Mouse (Mus musculus) splenic B cell, adult 2 months (primary cell): ENCODE measurements at regions not wholly inside any gene's neighbourhood (a gene's known extent, or its start where the extent isn't known, plus 50 kb on each side); places are given as distances from the start of the nearest gene placed in this dataset.
"Not testable (repeated sequence)": the region's sequence is repeated elsewhere in the genome, so short reads cannot be mapped to it uniquely, and the experiment has no call there.

ENCODE experiments used
- DNase-seq: peaks from one replicate; pipeline ENCODE4 v3.0.0-alpha.2; 2011; ENCODE audit warnings: low read depth, low spot score
- H3K27me3 ChIP-seq: 2 replicates; pipeline ENCODE4 v1.6.1; 2012; ENCODE audit warnings: mild to moderate bottlenecking, low read length, moderate library complexity, mixed read lengths; ENCODE audit not compliant: control insufficient read depth, poor library complexity, insufficient read depth, severe bottlenecking
- H3K36me3 ChIP-seq: 2 replicates; pipeline ENCODE4 v1.6.1; 2012; ENCODE audit warnings: mild to moderate bottlenecking, low read length, moderate library complexity, mixed read lengths; ENCODE audit not compliant: control insufficient read depth, poor library complexity, insufficient read depth, severe bottlenecking

DNA sequence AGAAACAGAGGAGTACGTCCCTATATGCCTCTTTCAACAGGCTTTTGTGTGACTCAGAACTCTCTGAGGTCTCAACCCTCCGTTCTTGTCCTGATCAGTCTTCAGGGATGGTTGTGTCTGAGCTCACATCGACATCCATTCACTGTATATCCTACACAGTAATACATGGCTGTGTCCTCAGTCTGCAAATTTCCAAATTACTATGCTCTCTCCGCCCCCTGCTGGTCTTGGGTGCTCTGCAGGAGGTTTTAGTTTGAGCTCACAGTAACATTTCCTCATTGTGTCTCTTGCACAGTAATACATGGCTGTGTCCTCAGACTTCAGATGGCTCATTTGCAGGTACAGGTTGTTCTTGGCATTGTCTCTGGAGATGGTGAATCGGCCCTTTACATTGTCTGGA is 53.5 kb downstream of the Adam6a start:
- H3K27me3 ChIP-seq, H3K36me3 ChIP-seq: not testable (repeated sequence)
- DNase-seq, result peak; percentile 52

GRCm38 (mm10) chr12:113610924-113611323 is 67.2 kb downstream of the Adam6a start:
- Histone ChIP-seq H3K27me3 (no peaks in the 10 kb centered on the region), H3K36me3 (no peaks in the 10 kb centered on the region)
- peak; percentile 42 for DNase-seq

DNA sequence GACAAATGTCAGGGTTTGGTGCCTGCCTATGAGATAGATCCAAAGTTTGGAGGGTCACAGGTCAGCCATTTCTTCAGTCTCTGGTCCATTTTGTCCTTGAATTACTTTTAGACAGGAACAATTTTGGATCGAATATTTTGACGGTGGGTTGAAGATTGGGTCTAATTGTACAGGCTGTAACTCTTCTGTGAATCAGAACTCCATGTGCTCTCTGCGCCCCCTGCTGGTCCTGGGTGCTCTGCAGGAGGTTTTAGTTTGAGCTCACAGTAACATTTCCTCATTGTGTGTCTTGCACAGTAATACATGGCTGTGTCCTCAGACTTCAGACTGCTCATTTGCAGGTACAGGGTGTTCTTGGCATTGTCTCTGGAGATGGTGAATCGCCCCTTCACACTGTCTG is 81.5 kb downstream of the Adam6a start:
- DNase-seq, result not testable (repeated sequence)

DNA sequence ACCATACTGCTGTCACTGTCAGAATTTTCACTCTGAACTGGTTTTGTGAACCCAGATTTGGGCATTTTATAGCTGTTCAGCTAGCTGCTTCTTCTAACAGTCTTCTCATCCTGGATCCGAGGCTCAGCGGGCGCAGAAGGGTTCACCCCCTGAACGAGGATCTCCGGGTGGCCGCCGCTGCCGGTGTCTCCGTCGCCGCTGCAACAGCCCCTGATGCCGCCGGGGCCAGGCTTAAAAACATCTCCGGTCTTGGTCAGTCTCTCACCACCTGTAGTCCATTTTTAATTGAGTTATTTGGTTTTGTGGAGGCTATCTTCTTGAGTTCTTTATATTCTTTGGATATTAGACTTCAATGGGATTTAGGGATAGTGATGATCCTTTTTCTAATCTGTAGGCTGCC is 87.1 kb downstream of the Adam6a start:
- H3K27me3 ChIP-seq, H3K36me3 ChIP-seq, DNase-seq: not testable (repeated sequence)

More for the DNA sequence above, 81.5 kb downstream of the Adam6a start:
- not testable (repeated sequence) for H3K27me3 ChIP-seq, H3K36me3 ChIP-seq
